Mouse (Mus musculus): ENCODE measurements around the gene Rhbdl1. TPM values are rescaled to one million over a fixed set of nuclear protein-coding genes. Genes with fewer than 3 reads are reported as not detected.

Rhbdl1 gene
- total RNA-seq, 2 experiments from 2014 or later, result 2.2 to 2.6 TPM

- DNase-seq, result no peak
- intact Hi-C loops (cut with DNase I), result no loop called here
Measured at GRCm38 (mm10) chr17:25841117-25841880, 4.2 kb upstream of the Rhbdl1 start, which contains the start of gene Gm20683. Gm20683 (minus strand) TSS chr17:25841763.

- no peak for DNase-seq
- intact Hi-C loops (cut with DNase I), result no loop called here
Measured at GRCm38 (mm10) chr17:25840519-25840918, 3.4 kb upstream of the Rhbdl1 start.

GRCm38 (mm10) chr17:25839455-25840235 is 2.5 kb upstream of the Rhbdl1 start:
- intact Hi-C loops (cut with DNase I), result no loop called here
- DNase-seq, result no peak

GRCm38 (mm10) chr17:25838904-25839303 is 1.8 kb upstream of the Rhbdl1 start:
- intact Hi-C loops (cut with DNase I), result no loop called here
- no peak for DNase-seq

GRCm38 (mm10) chr17:25837533-25837932 is 438 bp upstream of the Rhbdl1 start:
- no peak for DNase-seq
- intact Hi-C loops (cut with DNase I), result no loop called here

GRCm38 (mm10) chr17:25836397-25837075 is 559 bp downstream of the Rhbdl1 start:
- intact Hi-C loops (cut with DNase I), result no loop called here
- no peak for DNase-seq

- intact Hi-C loops (cut with DNase I), result no loop called here
- no peak for DNase-seq
Measured at GRCm38 (mm10) chr17:25835816-25836215, 1.3 kb downstream of the Rhbdl1 start.

- intact Hi-C loops (cut with DNase I), result no loop called here
- DNase-seq, result no peak
Measured at GRCm38 (mm10) chr17:25835301-25835700, 1.8 kb downstream of the Rhbdl1 start.

GRCm38 (mm10) chr17:25834595-25835222 is 2.4 kb downstream of the Rhbdl1 start:
- no peak for DNase-seq
- intact Hi-C loops (cut with DNase I), result no loop called here

- DNase-seq, result peak; percentile 56 to 64
- intact Hi-C loops (cut with DNase I), result no loop called here
Measured at GRCm38 (mm10) chr17:25833961-25834594, 3.0 kb downstream of the Rhbdl1 start.

GRCm38 (mm10) chr17:25833291-25833663 is 3.8 kb downstream of the Rhbdl1 start, which contains the start of gene Stub1:
Stub1 (minus strand) TSS chr17:25833404.
- DNase-seq, result peak; percentile 95 to 96
- intact Hi-C loops (cut with DNase I), result no loop called here

- intact Hi-C loops (cut with DNase I), result no loop called here
- DNase-seq, result peak; percentile 100
Measured at GRCm38 (mm10) chr17:25832436-25833290, 4.4 kb downstream of the Rhbdl1 start.

- intact Hi-C loops (cut with DNase I), result no loop called here
- DNase-seq, result peak in 1 of 2 experiments; percentile 50
Measured at GRCm38 (mm10) chr17:25831451-25832281, 5.4 kb downstream of the Rhbdl1 start.

GRCm38 (mm10) chr17:25830806-25831431 is 6.2 kb downstream of the Rhbdl1 start:
- intact Hi-C loops (cut with DNase I), result no loop called here

GRCm38 (mm10) chr17:25830200-25830753 is 6.8 kb downstream of the Rhbdl1 start:
- intact Hi-C loops (cut with DNase I), result no loop called here
- no peak for DNase-seq

More at GRCm38 (mm10) chr17:25830806-25831431, 6.2 kb downstream of the Rhbdl1 start:
- DNase-seq, result no peak

GRCm38 (mm10) chr17:25829558-25830017 is 7.5 kb downstream of the Rhbdl1 start:
- no peak for DNase-seq
- intact Hi-C loops (cut with DNase I), result no loop called here

- DNase-seq, result peak; percentile 83 to 85
- intact Hi-C loops (cut with DNase I), result no loop called here
Measured at GRCm38 (mm10) chr17:25828712-25829557, 8.2 kb downstream of the Rhbdl1 start, which contains the start of gene Jmjd8. Jmjd8 (plus strand) TSS chr17:25828867.

Measured in heart, postnatal 10 days (tissue).